Mouse (Mus musculus) ovary, postnatal 14 days (tissue): ENCODE measurements around the gene Wdr24.

ENCODE experiments used
- DNase-seq: peaks from one replicate; pipeline ENCODE4 v3.0.0; 2022; ENCODE audit warnings: low spot score

Gene Wdr24

GRCm38 (mm10) chr17:25877741-25878610, 54.5 kb downstream of the Wdr24 start:
- DNase-seq, result no peak
